Mouse (Mus musculus) olfactory bulb, adult 2 months (tissue): ENCODE measurements at regions not wholly inside any gene's neighbourhood (a gene's known extent, or its start where the extent isn't known, plus 50 kb on each side); places are given as distances from the start of the nearest gene placed in this dataset.

Experiments used
- CTCF ChIP-seq: fragments of 200-500 bp; IDR thresholded peaks from 2 replicates; pipeline ENCODE4 v1.5.1; 2012; ENCODE audit warnings: low read depth, mild to moderate bottlenecking, low read length, moderate library complexity; ENCODE audit not compliant: insufficient read depth
- POLR2A ChIP-seq: fragments of 200-500 bp; IDR thresholded peaks from 2 replicates; pipeline ENCODE4 v1.6.1; 2012; ENCODE audit warnings: mild to moderate bottlenecking, low read depth, low read length, moderate library complexity; ENCODE audit not compliant: insufficient read depth

GRCm38 (mm10) chr14:62043117-62043422, 249.3 kb upstream of the Rnaseh2b start:
- no peak for TF ChIP-seq CTCF
- no peak for TF ChIP-seq POLR2A
